Mouse (Mus musculus) embryonic fibroblast, embryonic 13.5 days (primary cell): Measurements from ENCODE around the gene Il15ra.

Experiments used
- CTCF ChIP-seq: IDR thresholded peaks from 2 replicates; pipeline ENCODE4 v1.5.1; 2011; ENCODE audit warnings: mild to moderate bottlenecking, control low read depth, low read length, moderate library complexity, borderline replicate concordance; ENCODE audit not compliant: insufficient read depth
- POLR2A ChIP-seq: IDR thresholded peaks from 2 replicates; pipeline ENCODE4 v1.6.1; 2011; ENCODE audit warnings: low read depth, mild to moderate bottlenecking, control low read depth, low read length, moderate library complexity

DNA sequence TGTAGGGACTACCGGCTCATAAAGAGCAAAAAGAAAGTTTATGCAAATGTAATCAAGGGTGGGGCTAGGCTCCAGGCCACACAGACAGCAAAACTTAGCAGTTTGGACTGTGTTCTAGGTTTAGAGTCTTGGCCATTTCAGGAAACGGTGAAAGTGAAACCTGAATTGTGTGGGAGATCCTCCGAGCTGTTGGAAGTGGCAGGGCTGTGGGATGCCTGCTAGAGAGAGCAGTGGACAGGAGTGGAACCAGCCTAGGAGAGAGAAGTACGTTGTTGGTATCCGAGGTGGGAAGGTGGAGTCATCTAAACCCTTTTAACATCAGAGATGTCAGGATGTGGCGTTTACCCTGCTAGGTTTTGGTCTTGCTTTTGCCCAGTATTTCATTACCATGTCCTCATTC lies 30.8 kb downstream of the Il15ra start:
- TF ChIP-seq CTCF (no peak), POLR2A (no peak)
